Mouse (Mus musculus): ENCODE measurements around the gene Ncmap. TPM values are rescaled to one million over a fixed set of nuclear protein-coding genes. Genes with fewer than 3 reads are reported as not detected.

Ncmap gene
- polyA plus RNA-seq, 1 experiment = 0.96 TPM

GRCm38 (mm10) chr4:135335327-135336022, 62.6 kb downstream of the Ncmap start:
- no peak for TF ChIP-seq CTCF (IDR thresholded peaks at IDR 0.05; ENCODE audit: extremely low read depth, insufficient read depth, low read length)
- TF ChIP-seq POLR2A (IDR thresholded peaks at IDR 0.05; ENCODE audit: extremely low read depth, insufficient read depth, low read length) = no peak
- no peaks in the 10 kb centered on the region for H3K4me1 ChIP-seq (ENCODE audit: control insufficient read depth, insufficient read depth, low read length)
- H3K27ac ChIP-seq (ENCODE audit: insufficient read depth, low read length) = no peak overlapping the region
- no peak overlapping the region for H3K4me3 ChIP-seq (ENCODE audit: insufficient read depth, low read length)

- TF ChIP-seq POLR2A (IDR thresholded peaks at IDR 0.05; ENCODE audit: extremely low read depth, insufficient read depth, low read length) (no peak), CTCF (IDR thresholded peaks at IDR 0.05; ENCODE audit: extremely low read depth, insufficient read depth, low read length) (no peak)
- Histone ChIP-seq H3K27ac (ENCODE audit: insufficient read depth, low read length) (no peak overlapping the region), H3K4me1 (ENCODE audit: control insufficient read depth, insufficient read depth, low read length) (0 out of 2 replicates have a peak, but pooled peaks cover 1% of the 10 kb centered on the region), H3K4me3 (ENCODE audit: insufficient read depth, low read length) (no peak overlapping the region)
These were observed 71.6 kb downstream of the Ncmap start for GRCm38 (mm10) chr4:135326469-135326868.

- Histone ChIP-seq H3K4me3 (ENCODE audit: insufficient read depth, low read length) (no peak overlapping the region), H3K27ac (ENCODE audit: insufficient read depth, low read length) (no peak overlapping the region), H3K4me1 (ENCODE audit: control insufficient read depth, insufficient read depth, low read length) (0 out of 2 replicates have a peak, but pooled peaks cover 1% of the 10 kb centered on the region)
- TF ChIP-seq CTCF (IDR thresholded peaks at IDR 0.05; ENCODE audit: extremely low read depth, insufficient read depth, low read length) (no peak), POLR2A (IDR thresholded peaks at IDR 0.05; ENCODE audit: extremely low read depth, insufficient read depth, low read length) (no peak)
These were observed 72.0 kb downstream of the Ncmap start for GRCm38 (mm10) chr4:135326046-135326445.

GRCm38 (mm10) chr4:135323021-135323420, 75.0 kb downstream of the Ncmap start:
- TF ChIP-seq POLR2A (IDR thresholded peaks at IDR 0.05; ENCODE audit: extremely low read depth, insufficient read depth, low read length) (no peak), CTCF (IDR thresholded peaks at IDR 0.05; ENCODE audit: extremely low read depth, insufficient read depth, low read length) (no peak)
- Histone ChIP-seq H3K27ac (ENCODE audit: insufficient read depth, low read length) (no peak overlapping the region), H3K4me3 (ENCODE audit: insufficient read depth, low read length) (no peak overlapping the region), H3K4me1 (ENCODE audit: control insufficient read depth, insufficient read depth, low read length) (0 out of 2 replicates have a peak, but pooled peaks cover 1% of the 10 kb centered on the region)

Other genes starting within 250 kb of the Ncmap start
- gene Clic4, start 125.4 kb downstream of the Ncmap start, polyA plus RNA-seq (2012; rRNA removed) = 54.0 and 65.8 TPM in 2 replicates
- gene Srrm1, start 44.9 kb downstream of the Ncmap start, polyA plus RNA-seq (2012; rRNA removed) = 115 and 131 TPM in 2 replicates
- 19.5 and 21.5 TPM in 2 replicates for gene Rcan3, start 35.6 kb upstream of the Ncmap start, polyA plus RNA-seq (2012; rRNA removed)
- gene Stpg1, start 96.6 kb upstream of the Ncmap start, polyA plus RNA-seq (2012; rRNA removed) = 0.85 and 0.96 TPM in 2 replicates
- 45.9 and 48.3 TPM in 2 replicates for gene Nipal3, start 96.8 kb upstream of the Ncmap start, polyA plus RNA-seq (2012; rRNA removed)
- 0.72 and 0.77 TPM in 2 replicates for gene Grhl3, start 175.4 kb upstream of the Ncmap start, polyA plus RNA-seq (2012; rRNA removed)

Measured in cortical plate, adult 2 months (tissue).